Mouse (Mus musculus) cortical plate, adult 2 months (tissue): ENCODE results near the gene Mgat4b. TPM values are rescaled to one million over a fixed set of nuclear protein-coding genes. Genes with fewer than 3 reads are reported as not detected.
"Not testable (repeated sequence)": the region's sequence is repeated elsewhere in the genome, so short reads cannot be mapped to it uniquely, and the experiment has no call there.

Experiments used
- H3K27ac ChIP-seq: fragments of 200-500 bp; 2 replicates; pipeline ENCODE4 v1.5.1; 2012; ENCODE audit warnings: low read length, control low read depth, inconsistent platforms; ENCODE audit not compliant: insufficient read depth
- H3K4me1 ChIP-seq: fragments of 200-500 bp; 2 replicates; pipeline ENCODE4 v1.6.1; 2011; ENCODE audit warnings: low read length; ENCODE audit not compliant: control insufficient read depth, insufficient read depth
- H3K4me3 ChIP-seq: fragments of 200-500 bp; 2 replicates; pipeline ENCODE4 v1.5.1; 2011; ENCODE audit warnings: mild to moderate bottlenecking, low read length, control low read depth; ENCODE audit not compliant: insufficient read depth
- CTCF ChIP-seq: fragments of 200-500 bp; IDR thresholded peaks from 2 replicates; pipeline ENCODE4 v1.5.1; 2011; ENCODE audit warnings: mild to moderate bottlenecking, control low read depth, low read length; ENCODE audit not compliant: insufficient read depth; ENCODE audit errors: extremely low read depth
- POLR2A ChIP-seq: fragments of 200-500 bp; IDR thresholded peaks from 2 replicates; pipeline ENCODE4 v1.6.1; 2011; ENCODE audit warnings: mild to moderate bottlenecking, low read length, control low read depth; ENCODE audit not compliant: insufficient read depth; ENCODE audit errors: extremely low read depth
- polyA plus RNA-seq: library from polyadenylated mRNA; depleted of rRNA; stranded (reverse); fragments of >200 nt; gene quantifications from 2 replicates; pipeline ENCODE4 v1.2.3, GENCODE M21; 2012; rRNA removed

Mgat4b gene
- polyA plus RNA-seq: 56.6 and 61.1 TPM in 2 replicates

GRCm38 (mm10) chr11:50210505-50211151 is at the start of gene Mgat4b, which contains the start of gene Sqstm1:
Gene Mgat4b, plus strand, starts transcription at chr11:50210890.
Gene Sqstm1, minus strand, starts transcription at chr11:50210827.
- TF ChIP-seq POLR2A: peak; percentile 97
- TF ChIP-seq CTCF: no peak
- Histone ChIP-seq H3K4me3 (peak within 1 kb of the TSS; percentile 82), H3K4me1 (peaks cover 11% of the 10 kb centered on the region), H3K27ac (peak within 1 kb of the TSS; percentile 98)

DNA sequence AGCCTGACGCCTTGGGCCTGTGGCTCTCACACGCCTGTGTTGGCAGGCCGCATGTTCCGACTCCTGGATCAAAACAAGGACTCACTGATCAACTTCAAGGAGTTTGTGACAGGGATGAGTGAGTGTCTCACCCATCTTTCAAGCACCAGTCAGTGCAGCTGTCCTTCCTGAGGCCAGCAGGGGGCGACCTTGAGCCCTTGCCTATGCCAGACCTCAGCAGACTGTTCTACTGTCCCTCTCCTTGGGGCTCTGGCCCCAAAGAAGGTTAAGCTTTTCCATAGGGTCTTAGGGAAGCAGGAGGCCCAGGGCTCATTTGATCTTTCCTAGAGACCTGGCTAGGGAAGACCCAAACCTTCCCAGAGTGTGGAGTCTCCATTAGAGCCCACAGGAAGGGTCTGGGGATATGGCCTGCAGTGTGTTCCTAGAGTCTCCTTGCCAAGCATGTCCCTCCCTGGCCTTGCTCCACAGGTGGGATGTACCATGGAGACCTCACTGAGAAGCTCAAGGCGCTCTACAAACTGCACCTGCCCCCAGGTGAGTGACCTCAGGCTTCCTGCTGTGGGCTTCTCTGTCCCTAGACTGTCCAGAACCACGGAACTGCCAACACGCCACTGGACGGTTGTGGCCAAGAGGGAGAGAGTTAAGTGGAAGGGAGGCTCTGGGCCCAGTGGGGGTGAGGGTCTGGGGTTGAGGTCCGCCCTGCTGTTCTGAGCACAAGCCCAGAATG is 48.9 kb upstream of the Mgat4b start:
- TF ChIP-seq POLR2A: no peak
- TF ChIP-seq CTCF: peak; percentile 75
- H3K27ac ChIP-seq: no peak overlapping the region
- H3K4me3 ChIP-seq: no peak overlapping the region
- H3K4me1 ChIP-seq: no peaks in the 10 kb centered on the region

DNA sequence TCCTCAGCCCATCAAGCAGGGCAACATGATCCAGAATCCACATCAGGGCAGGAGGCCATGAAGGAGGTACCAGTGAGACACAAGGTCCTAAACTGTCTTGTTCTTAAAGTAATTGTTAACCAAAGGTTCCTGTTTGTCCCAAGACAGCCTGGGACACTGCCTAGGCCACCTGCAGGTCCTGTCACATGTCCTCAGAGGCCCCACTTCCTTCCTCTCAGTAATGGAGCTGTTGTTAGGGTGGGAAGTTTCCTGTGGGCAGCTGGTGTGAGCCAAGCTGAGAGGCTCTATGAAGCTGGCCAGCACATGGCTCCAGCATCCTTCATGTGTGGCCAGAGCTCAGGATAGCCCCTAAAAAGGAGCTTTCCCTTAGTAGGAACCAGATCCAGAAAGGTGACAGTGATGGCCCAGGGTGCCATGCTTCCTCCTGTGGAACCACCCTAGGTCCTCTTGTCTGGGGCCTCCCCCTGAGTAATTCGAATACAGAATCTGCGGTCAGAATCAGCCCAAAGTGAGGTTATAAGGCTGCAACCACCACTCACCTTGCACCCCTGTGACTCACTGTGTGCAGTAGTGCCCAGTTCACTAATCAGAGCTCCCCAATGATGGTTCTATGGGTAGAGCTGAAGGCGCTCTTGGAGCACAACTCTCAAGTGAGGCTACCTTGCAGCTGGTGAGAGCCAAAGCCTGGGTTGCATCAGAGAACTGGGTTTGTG is 48.2 kb upstream of the Mgat4b start:
- Histone ChIP-seq H3K4me3 (no peak overlapping the region), H3K27ac (no peak overlapping the region), H3K4me1 (no peaks in the 10 kb centered on the region)
- TF ChIP-seq POLR2A (no peak), CTCF (no peak)

DNA sequence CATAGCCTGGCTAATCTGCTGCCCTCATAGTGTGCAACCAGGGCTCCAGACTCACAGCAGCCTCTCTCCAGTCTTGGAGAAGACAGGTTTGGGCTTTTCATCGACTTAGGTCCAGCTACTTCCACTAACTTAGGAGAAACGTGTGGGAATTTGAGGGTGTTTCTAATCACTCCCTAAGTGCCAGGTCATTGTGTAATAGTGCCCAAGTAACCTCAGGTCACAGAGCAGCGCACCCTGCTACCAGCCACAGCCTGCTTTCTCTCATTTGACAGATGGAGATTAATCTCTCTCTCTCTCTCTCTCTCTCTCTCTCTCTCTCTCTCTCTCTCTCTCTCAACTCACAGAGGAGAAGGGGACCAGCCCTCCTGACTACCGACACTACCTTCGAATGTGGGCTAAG is 42.3 kb upstream of the Mgat4b start:
- no peak for TF ChIP-seq POLR2A
- TF ChIP-seq CTCF: no peak
- no peak overlapping the region for H3K4me3 ChIP-seq
- H3K27ac ChIP-seq: no peak overlapping the region
- no peaks in the 10 kb centered on the region for H3K4me1 ChIP-seq

DNA sequence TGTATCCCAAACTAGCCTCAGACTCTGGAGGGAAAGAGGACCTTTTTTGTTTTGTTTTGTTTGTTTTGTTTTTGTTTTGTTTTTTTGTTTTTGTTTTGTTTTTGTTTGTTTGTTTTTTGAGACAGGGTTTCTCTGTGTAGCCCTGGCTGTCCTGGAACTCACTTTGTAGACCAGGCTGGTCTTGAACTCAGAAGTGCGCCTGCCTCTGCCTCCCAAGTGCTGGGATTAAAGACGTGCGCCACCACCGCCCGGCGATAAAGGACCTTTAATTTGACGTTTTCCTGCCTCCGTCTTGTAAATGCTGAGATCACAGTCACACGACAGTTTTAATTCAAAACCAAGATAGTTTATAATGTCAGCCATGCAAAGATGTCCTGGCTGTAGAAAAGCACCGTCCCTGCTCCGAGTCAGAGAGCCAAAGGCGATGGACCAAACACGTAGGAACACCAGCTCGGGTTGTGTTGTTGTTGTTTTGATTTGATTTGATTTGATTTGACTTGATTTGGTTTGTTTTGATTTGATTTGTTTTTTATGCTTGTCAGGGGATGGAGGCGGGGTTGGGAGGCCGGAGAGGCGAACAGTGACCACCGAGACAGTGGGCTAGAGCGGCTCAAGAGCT is 36.5 kb upstream of the Mgat4b start, which contains the start of gene Mrnip:
Mrnip (plus strand) TSS at position 334 of the 619 bp plus-strand sequence.
- peak within 1 kb of the TSS; percentile 73 for H3K4me3 ChIP-seq
- not testable (repeated sequence) for H3K4me1 ChIP-seq

GRCm38 (mm10) chr11:50174730-50175187 is 35.9 kb upstream of the Mgat4b start:
- TF ChIP-seq POLR2A: peak; percentile 91
- no peak for TF ChIP-seq CTCF
- no peak overlapping the region for H3K27ac ChIP-seq
- peaks cover 7% of the 10 kb centered on the region for H3K4me1 ChIP-seq
- peak overlapping the region; percentile 73 for H3K4me3 ChIP-seq

More for the DNA sequence above, 36.5 kb upstream of the Mgat4b start, which contains the start of gene Mrnip:
- 0 out of 2 replicates have a peak within 1 kb of the TSS, but pooled peaks have one; percentile 30 for H3K27ac ChIP-seq

DNA sequence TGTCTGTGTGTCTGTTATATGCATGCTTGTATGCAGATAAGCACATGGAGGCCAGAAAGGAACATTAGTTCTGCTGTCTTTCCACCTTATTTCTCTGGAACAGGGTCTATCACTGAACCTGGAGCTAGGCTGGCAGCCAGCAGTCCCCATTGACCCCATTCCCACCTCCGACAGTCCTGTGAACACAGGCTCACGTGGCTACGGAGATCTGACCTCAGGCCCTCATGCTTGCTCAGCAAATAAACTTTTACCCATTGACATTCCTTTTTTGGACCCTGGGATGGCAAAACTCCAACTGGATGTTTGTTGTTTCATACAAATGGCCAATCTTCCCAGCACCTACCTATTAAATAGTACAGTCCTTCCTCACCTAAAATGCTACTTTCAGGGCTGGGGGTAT is 34.3 kb upstream of the Mgat4b start:
- H3K4me3 ChIP-seq: no peak overlapping the region
- TF ChIP-seq POLR2A: no peak
- TF ChIP-seq CTCF: no peak
- H3K27ac ChIP-seq: no peak overlapping the region
- peaks cover 7% of the 10 kb centered on the region for H3K4me1 ChIP-seq

GRCm38 (mm10) chr11:50177111-50177510 is 33.6 kb upstream of the Mgat4b start:
- no peak for TF ChIP-seq CTCF
- TF ChIP-seq POLR2A: no peak
- no peak overlapping the region for H3K4me3 ChIP-seq
- H3K4me1 ChIP-seq: peaks cover 7% of the 10 kb centered on the region
- H3K27ac ChIP-seq: no peak overlapping the region

GRCm38 (mm10) chr11:50178532-50179488 is 31.9 kb upstream of the Mgat4b start:
- H3K27ac ChIP-seq: no peak overlapping the region
- TF ChIP-seq CTCF (no peak), POLR2A (no peak)
- H3K4me1 ChIP-seq: peaks cover 7% of the 10 kb centered on the region
- H3K4me3 ChIP-seq: no peak overlapping the region
